Mouse (Mus musculus): ENCODE measurements around the gene Cacna2d3.

DNA sequence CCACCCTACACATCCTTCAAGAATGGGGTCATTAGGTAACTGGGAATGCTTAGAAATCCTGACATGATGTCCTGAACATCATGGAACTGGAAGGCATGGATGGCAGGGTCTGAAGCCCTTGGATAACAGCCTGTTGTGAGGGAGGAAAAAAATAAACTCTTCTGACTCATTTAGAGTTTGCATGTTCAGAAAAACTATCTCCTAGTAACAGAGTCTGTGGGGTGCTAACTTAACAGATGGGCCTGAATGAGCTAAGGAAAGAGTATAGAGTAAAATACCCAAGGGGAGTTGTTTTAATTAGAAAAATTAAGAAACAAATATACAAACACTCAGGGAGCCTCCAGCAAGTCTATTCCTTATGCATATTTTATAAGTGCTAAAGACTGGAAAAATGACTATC lies 286.5 kb downstream of the Cacna2d3 start:
- TF ChIP-seq CTCF (conservative IDR thresholded peaks at IDR 0.05; ENCODE audit: low read length) = no peak
- TF ChIP-seq NANOG (IDR thresholded peaks at IDR 0.05; ENCODE audit: borderline replicate concordance, low read length) = no peak
- no peak for TF ChIP-seq POU5F1 (IDR thresholded peaks at IDR 0.05; ENCODE audit: borderline replicate concordance, low read length)

Data from E14TG2a.4 (cell line).